Comparison of ENCODE assay signal across 25 mouse cellular contexts in the genomic region with DNA sequence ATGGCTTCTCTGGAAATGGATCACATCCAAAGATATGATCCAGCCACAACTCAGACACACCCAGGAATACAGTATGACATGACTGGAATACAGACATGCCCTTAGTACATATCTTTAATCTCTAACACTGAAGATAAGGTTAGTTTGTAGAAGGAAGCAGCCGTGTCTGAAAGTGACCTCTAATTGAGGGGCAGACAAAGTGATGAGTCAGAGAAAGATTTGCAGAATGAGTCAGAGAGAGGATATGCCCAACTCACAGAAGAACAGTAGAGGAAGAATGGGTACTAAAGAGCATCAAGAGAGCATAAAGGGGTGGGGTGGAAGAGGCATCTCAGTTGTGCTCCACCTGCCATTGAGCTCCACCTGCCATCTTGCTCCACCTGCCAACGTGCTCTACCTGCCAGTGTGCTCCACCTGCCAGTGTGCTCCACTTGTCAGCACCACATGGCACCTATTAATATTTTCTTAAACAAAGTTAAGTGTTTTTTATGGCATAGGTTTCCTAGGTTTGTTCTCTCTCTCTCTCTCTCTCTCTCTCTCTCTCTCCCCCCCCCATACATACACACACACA.
"Had no signal": no experiment of that assay in that cellular context is flagged by ENCODE, and none has a peak within 500 bp of the region (broad histone marks: within the 10 kb centered on the region; RNA-seq: fewer than 3 reads in every experiment).

No protein-coding gene starts in this region.

- DNase-seq: kidney, adult 11 months; kidney, adult 8-10 months; kidney, postnatal 14 days; kidney, postnatal 4 days; liver; lung, adult 18-20 months; lung, postnatal 10 days; lung, postnatal 36 days; right cerebral cortex, adult 18-20 months; right cerebral cortex, postnatal 14 days; right cerebral cortex, postnatal 4 days; thymus, adult 2 months; thymus, postnatal 14 days; thymus, postnatal 4 days had no signal

- H3K4me3 ChIP-seq: kidney, embryonic 15.5 days; limb, embryonic 10.5 days; limb, embryonic 13.5 days; liver, embryonic 12.5 days; liver, embryonic 15.5 days; lung, embryonic 15.5 days; midbrain, embryonic 13.5 days; neural tube, embryonic 12.5 days; neural tube, embryonic 15.5 days had no signal

- ATAC-seq: liver, embryonic 12.5 days; midbrain, embryonic 13.5 days; midbrain, embryonic 16.5 days had no signal

- H3K9me3 ChIP-seq: kidney, embryonic 15.5 days; limb, embryonic 10.5 days; liver, embryonic 12.5 days; liver, embryonic 15.5 days; midbrain, embryonic 13.5 days; neural tube, embryonic 12.5 days; neural tube, embryonic 15.5 days had no signal

- H3K27ac ChIP-seq: kidney, embryonic 15.5 days; limb, embryonic 10.5 days; limb, embryonic 13.5 days; liver, embryonic 12.5 days; liver, embryonic 15.5 days; lung, embryonic 15.5 days; midbrain, embryonic 13.5 days; neural tube, embryonic 12.5 days; neural tube, embryonic 15.5 days; stomach, postnatal 0 days had no signal

- H3K36me3 ChIP-seq: kidney, embryonic 15.5 days; limb, embryonic 10.5 days; limb, embryonic 13.5 days; liver, embryonic 12.5 days; liver, embryonic 15.5 days; lung, embryonic 15.5 days; neural tube, embryonic 15.5 days had no signal

- H3K4me1 ChIP-seq: kidney, embryonic 15.5 days; limb, embryonic 10.5 days; limb, embryonic 13.5 days; liver, embryonic 12.5 days; liver, embryonic 15.5 days; lung, embryonic 15.5 days; midbrain, embryonic 13.5 days; neural tube, embryonic 12.5 days; neural tube, embryonic 15.5 days had no signal

- H3K9ac ChIP-seq: kidney, embryonic 15.5 days; limb, embryonic 13.5 days; liver, embryonic 12.5 days; liver, embryonic 15.5 days; lung, embryonic 15.5 days; midbrain, embryonic 13.5 days; neural tube, embryonic 12.5 days; neural tube, embryonic 15.5 days had no signal

- H3K4me2 ChIP-seq: kidney, embryonic 15.5 days; limb, embryonic 13.5 days; liver, embryonic 12.5 days; liver, embryonic 15.5 days; lung, embryonic 15.5 days; midbrain, embryonic 13.5 days; neural tube, embryonic 12.5 days; neural tube, embryonic 15.5 days had no signal

- H3K27me3 ChIP-seq: kidney, embryonic 15.5 days; limb, embryonic 13.5 days; liver, embryonic 12.5 days; liver, embryonic 15.5 days; lung, embryonic 15.5 days; midbrain, embryonic 13.5 days; neural tube, embryonic 12.5 days; neural tube, embryonic 15.5 days had no signal
